Mouse (Mus musculus): Measurements from ENCODE around the gene Mst1. TPM values are rescaled to one million over a fixed set of nuclear protein-coding genes. Genes with fewer than 3 reads are reported as not detected.

The Mst1 gene
- polyA plus RNA-seq, 1 experiment from 2014 or later: 1.8 TPM

DNA sequence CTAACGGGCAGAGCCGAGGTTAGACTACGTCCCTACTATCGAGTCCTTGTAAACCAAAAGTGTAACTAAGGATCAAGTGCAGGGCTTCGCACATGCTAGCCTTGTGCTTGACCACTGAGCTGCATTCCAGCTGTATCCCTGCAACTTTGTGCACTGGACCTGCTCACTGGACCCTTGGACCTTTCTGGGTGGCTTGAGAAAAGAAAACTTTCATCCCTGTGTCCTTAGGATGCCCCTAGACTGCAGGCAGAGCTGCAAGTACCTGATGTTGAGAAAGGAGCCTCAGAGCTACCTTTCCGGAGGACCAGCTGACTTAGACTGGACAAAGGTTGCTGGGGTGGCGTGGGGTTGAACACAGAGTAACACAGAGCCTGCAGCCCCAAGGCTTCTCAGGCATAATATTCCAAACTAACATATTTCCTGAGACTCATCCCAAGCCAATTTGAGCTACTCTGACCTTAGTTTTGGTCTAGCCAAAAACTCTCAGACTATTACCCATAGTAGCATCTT lies 10.4 kb downstream of the Mst1 start:
- H3K27ac ChIP-seq (ENCODE audit: low read length): no peak overlapping the region
- no peaks in the 10 kb centered on the region for H3K9me3 ChIP-seq (ENCODE audit: control insufficient read depth, low read length)
- WGBS: 93% methylated on average over 7 of the region's 7 CpGs
- H3K9ac ChIP-seq (ENCODE audit: low read depth, low read length): no peak overlapping the region
- no peak overlapping the region for H3K4me3 ChIP-seq (ENCODE audit: low read length)
- H3K4me1 ChIP-seq (ENCODE audit: control insufficient read depth, insufficient read depth, low read length): peaks cover 16% of the 10 kb centered on the region
- peaks cover 27% of the 10 kb centered on the region for H3K36me3 ChIP-seq (ENCODE audit: control insufficient read depth, insufficient read depth, low read length)
- no peak overlapping the region for H3K4me2 ChIP-seq (ENCODE audit: low read depth, low read length)
- no peaks in the 10 kb centered on the region for H3K27me3 ChIP-seq (replicated peaks; ENCODE audit: control insufficient read depth, insufficient read depth, low read length)
- ATAC-seq: no peak

DNA sequence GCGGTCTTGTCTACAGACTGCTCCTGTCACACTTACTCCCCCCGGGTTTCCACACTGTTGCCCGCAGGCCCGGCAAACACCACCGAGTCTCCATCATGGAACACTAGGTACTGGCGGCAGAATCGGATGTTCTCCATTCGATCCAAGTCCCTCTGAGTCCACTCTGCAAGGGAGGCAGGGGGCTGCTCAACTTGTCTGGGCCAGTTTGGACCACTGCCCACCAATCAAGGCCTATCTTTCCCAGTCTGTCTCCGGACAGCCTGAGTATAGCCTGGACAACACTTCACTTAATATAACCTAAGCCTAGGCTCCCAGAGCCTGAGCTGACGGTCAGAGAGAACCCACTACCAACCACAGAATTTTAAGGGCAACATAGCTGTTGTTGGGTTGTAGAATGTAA lies 13.3 kb downstream of the Mst1 start:
- Histone ChIP-seq H3K9ac (ENCODE audit: low read depth, low read length) (peak overlapping the region; percentile 85), H3K4me1 (ENCODE audit: control insufficient read depth, insufficient read depth, low read length) (peaks cover 26% of the 10 kb centered on the region), H3K27me3 (replicated peaks; ENCODE audit: control insufficient read depth, insufficient read depth, low read length) (no peaks in the 10 kb centered on the region), H3K36me3 (ENCODE audit: control insufficient read depth, insufficient read depth, low read length) (peaks cover 15% of the 10 kb centered on the region), H3K4me3 (ENCODE audit: low read length) (peak overlapping the region; percentile 80), H3K27ac (ENCODE audit: low read length) (no peak overlapping the region), H3K9me3 (ENCODE audit: control insufficient read depth, low read length) (no peaks in the 10 kb centered on the region), H3K4me2 (ENCODE audit: low read depth, low read length) (peak overlapping the region; percentile 96)
- 65% methylated on average over 10 of the region's 10 CpGs for WGBS
- no peak for ATAC-seq

DNA sequence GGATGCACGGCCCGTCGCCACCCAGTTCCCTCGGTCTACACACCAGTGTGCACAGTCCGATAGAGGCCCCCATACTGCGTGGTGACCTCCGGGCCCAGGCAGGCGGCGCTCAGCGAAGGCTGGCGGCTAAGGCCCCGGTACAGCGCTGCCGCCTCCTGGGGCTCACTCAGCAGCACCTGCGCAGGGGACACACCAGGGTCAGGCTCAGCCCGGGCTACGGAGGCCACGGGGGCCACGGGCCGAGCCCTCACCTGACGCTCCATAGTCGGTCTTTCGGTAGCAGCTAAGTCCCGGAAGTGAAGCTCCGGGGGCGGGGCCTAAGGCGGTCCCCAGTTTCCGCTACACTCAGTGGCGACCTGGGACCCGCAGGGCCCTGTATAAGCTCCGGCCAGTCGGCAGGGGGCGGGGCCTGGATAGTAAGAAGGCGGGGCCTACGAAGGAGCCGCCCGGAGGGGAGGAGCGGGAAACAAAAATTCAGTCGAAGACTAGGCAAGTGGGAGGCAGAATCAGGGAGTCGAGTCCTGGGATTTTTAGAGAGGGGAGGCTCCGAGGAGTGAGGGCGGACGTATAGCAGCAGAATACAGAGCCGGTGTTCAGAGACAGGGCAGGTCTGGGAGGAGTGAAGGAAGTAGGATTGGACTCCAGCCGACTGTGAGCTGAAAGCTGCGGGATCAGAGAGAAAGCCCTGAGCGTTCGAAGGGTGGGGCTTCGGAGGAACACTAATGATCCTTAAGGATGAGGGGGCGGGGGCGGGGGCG lies 14.1 kb downstream of the Mst1 start, which contains the start of gene Apeh:
Gene Apeh (minus strand): TSS at position 423 of the 758 bp plus-strand sequence.
- Histone ChIP-seq H3K4me1 (ENCODE audit: control insufficient read depth, insufficient read depth, low read length) (peaks cover 28% of the 10 kb centered on the region), H3K4me2 (ENCODE audit: low read depth, low read length) (peak within 1 kb of the TSS; percentile 96), H3K9ac (ENCODE audit: low read depth, low read length) (peak within 1 kb of the TSS; percentile 85), H3K36me3 (ENCODE audit: control insufficient read depth, insufficient read depth, low read length) (peaks cover 11% of the 10 kb centered on the region), H3K27me3 (replicated peaks; ENCODE audit: control insufficient read depth, insufficient read depth, low read length) (no peaks in the 10 kb centered on the region), H3K27ac (ENCODE audit: low read length) (peak within 1 kb of the TSS; percentile 87), H3K4me3 (ENCODE audit: low read length) (peak within 1 kb of the TSS; percentile 80), H3K9me3 (ENCODE audit: control insufficient read depth, low read length) (no peaks in the 10 kb centered on the region)
- under 1% methylated on average over 52 of the region's 52 CpGs for WGBS
- peak; percentile 94 for ATAC-seq

DNA sequence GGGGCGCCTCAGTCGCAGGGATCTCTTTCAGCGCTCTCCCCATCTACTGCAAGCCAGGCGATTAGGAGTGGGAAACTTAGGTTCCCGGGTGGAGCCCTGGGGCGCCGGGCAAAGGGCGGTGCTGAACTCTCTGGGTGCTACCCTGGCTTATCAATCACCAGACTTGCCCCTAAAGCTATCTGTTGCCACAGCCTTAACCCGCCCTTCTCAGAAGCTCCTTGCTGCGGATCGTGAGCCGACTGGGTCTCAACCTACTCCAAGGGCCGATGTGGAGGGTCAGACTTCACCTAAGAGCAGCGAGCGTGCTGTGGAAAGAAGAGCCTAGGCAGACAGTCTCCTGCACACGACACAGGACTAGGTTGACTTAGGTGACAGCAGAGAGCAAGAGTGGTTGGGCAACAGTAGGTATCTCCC lies 14.8 kb downstream of the Mst1 start:
- under 1% methylated on average over 16 of the region's 16 CpGs for WGBS
- ATAC-seq: peak; percentile 73
- Histone ChIP-seq H3K27ac (ENCODE audit: low read length) (peak overlapping the region; percentile 87), H3K4me3 (ENCODE audit: low read length) (peak overlapping the region; percentile 80), H3K27me3 (replicated peaks; ENCODE audit: control insufficient read depth, insufficient read depth, low read length) (no peaks in the 10 kb centered on the region), H3K4me1 (ENCODE audit: control insufficient read depth, insufficient read depth, low read length) (peaks cover 28% of the 10 kb centered on the region), H3K9ac (ENCODE audit: low read depth, low read length) (peak overlapping the region; percentile 85), H3K4me2 (ENCODE audit: low read depth, low read length) (peak overlapping the region; percentile 96), H3K36me3 (ENCODE audit: control insufficient read depth, insufficient read depth, low read length) (peaks cover 8% of the 10 kb centered on the region; the same call in 1 of the 2 replicates), H3K9me3 (ENCODE audit: control insufficient read depth, low read length) (no peaks in the 10 kb centered on the region)

DNA sequence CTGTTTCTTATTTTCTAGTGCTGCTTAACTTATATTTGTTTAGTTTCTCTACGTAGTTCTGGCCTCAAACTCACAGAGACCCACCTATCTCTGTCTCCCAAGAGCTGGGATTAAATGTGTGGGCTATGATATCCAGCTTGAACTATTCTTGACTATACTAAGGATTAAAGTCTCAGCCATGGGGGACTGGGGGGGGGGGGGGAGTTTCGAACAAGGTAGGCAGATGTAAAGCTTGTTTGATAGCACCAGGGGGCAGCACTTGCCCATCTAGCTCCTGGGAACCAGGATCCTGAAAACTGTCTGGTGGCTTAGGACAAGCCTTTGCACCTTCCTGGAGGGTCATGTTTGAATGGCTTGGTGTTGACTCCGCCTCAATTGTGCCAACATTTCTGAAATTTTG lies 15.3 kb downstream of the Mst1 start:
- Histone ChIP-seq H3K27ac (ENCODE audit: low read length) (peak overlapping the region; percentile 87), H3K36me3 (ENCODE audit: control insufficient read depth, insufficient read depth, low read length) (peaks cover 5% of the 10 kb centered on the region; the same call in 1 of the 2 replicates), H3K9ac (ENCODE audit: low read depth, low read length) (peak overlapping the region; percentile 85; the same call in 1 of the 2 replicates)

DNA sequence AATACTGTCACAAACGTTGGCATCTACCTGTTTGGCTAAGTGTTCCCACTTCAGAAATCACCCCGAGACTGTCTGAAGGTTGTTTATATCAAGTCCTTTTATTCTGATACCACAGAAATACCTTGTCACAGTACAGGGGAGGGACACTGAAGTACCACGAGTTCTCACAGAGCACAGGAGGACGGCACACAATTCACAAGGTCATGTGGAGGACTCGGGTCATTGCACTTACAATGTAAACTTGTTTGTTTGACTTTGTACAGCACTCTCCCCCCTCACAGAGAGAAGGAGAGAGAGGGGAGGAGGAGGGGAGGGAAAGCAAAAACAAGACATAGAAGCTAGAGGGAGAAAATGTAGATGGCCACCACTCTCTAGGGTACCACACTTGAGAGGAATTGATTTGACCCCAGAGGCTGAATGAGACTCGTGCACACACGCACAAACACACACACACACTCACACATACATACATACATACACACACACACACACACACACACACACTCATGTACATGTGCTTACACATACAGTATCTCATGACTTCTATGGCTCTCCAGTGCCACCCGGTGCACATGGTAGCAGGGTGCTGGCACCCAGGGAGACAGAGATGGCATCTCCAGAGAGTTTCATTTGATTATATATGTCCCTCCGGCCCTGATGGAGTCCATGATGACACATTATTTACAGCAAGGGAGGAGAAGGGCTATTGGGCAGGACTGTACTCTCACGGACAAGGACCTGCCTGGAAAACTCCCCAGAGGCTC lies 15.9 kb downstream of the Mst1 start:
- Histone ChIP-seq H3K9ac (ENCODE audit: low read depth, low read length) (no peak overlapping the region), H3K27me3 (replicated peaks; ENCODE audit: control insufficient read depth, insufficient read depth, low read length) (no peaks in the 10 kb centered on the region), H3K27ac (ENCODE audit: low read length) (peak overlapping the region; percentile 28; the same call in 1 of the 2 replicates), H3K9me3 (ENCODE audit: control insufficient read depth, low read length) (no peaks in the 10 kb centered on the region), H3K4me3 (ENCODE audit: low read length) (no peak overlapping the region), H3K4me2 (ENCODE audit: low read depth, low read length) (0 out of 2 replicates have a peak overlapping the region, but pooled peaks have one; percentile 96), H3K36me3 (ENCODE audit: control insufficient read depth, insufficient read depth, low read length) (0 out of 2 replicates have a peak, but pooled peaks cover 2% of the 10 kb centered on the region), H3K4me1 (ENCODE audit: control insufficient read depth, insufficient read depth, low read length) (peaks cover 28% of the 10 kb centered on the region)
- 53% methylated on average over 10 of the region's 10 CpGs for WGBS
- ATAC-seq: no peak

More for the DNA sequence above, 15.3 kb downstream of the Mst1 start:
- no peaks in the 10 kb centered on the region for H3K27me3 ChIP-seq (replicated peaks; ENCODE audit: control insufficient read depth, insufficient read depth, low read length)
- ATAC-seq: 0 out of 2 replicates have a peak, but pooled peaks have one; percentile 14
- WGBS: 6% methylated on average over 3 of the region's 3 CpGs
- H3K4me2 ChIP-seq (ENCODE audit: low read depth, low read length): peak overlapping the region; percentile 96
- peak overlapping the region; percentile 80 for H3K4me3 ChIP-seq (ENCODE audit: low read length)
- peaks cover 28% of the 10 kb centered on the region for H3K4me1 ChIP-seq (ENCODE audit: control insufficient read depth, insufficient read depth, low read length)
- H3K9me3 ChIP-seq (ENCODE audit: control insufficient read depth, low read length): no peaks in the 10 kb centered on the region

DNA sequence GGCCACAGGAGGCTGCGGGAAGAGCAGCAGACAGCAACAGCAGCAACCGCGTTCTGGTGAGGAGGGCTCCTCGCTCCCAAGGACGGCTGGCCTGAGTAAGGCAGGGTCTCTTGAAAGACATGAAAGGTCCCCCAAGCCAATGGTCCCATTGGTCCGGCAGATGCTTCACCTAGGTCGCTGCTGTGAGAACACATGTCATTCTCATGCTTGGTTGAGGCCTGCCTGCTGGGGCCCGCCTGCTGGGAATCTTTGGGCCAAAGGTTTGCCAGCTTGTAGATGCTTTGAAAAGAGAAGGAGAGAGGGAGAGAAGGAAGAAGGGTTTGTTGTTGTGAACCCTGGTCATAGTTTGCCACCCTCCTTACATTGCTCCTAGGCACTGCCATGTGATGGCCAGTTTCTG lies 19.4 kb downstream of the Mst1 start:
- H3K4me1 ChIP-seq (ENCODE audit: control insufficient read depth, insufficient read depth, low read length): peaks cover 22% of the 10 kb centered on the region
- WGBS: 88% methylated on average over 8 of the region's 8 CpGs
- no peaks in the 10 kb centered on the region for H3K27me3 ChIP-seq (replicated peaks; ENCODE audit: control insufficient read depth, insufficient read depth, low read length)
- ATAC-seq: no peak
- H3K27ac ChIP-seq (ENCODE audit: low read length): no peak overlapping the region
- H3K36me3 ChIP-seq (ENCODE audit: control insufficient read depth, insufficient read depth, low read length): no peaks in the 10 kb centered on the region
- no peak overlapping the region for H3K4me2 ChIP-seq (ENCODE audit: low read depth, low read length)
- H3K9ac ChIP-seq (ENCODE audit: low read depth, low read length): no peak overlapping the region
- H3K4me3 ChIP-seq (ENCODE audit: low read length): no peak overlapping the region
- no peaks in the 10 kb centered on the region for H3K9me3 ChIP-seq (ENCODE audit: control insufficient read depth, low read length)

DNA sequence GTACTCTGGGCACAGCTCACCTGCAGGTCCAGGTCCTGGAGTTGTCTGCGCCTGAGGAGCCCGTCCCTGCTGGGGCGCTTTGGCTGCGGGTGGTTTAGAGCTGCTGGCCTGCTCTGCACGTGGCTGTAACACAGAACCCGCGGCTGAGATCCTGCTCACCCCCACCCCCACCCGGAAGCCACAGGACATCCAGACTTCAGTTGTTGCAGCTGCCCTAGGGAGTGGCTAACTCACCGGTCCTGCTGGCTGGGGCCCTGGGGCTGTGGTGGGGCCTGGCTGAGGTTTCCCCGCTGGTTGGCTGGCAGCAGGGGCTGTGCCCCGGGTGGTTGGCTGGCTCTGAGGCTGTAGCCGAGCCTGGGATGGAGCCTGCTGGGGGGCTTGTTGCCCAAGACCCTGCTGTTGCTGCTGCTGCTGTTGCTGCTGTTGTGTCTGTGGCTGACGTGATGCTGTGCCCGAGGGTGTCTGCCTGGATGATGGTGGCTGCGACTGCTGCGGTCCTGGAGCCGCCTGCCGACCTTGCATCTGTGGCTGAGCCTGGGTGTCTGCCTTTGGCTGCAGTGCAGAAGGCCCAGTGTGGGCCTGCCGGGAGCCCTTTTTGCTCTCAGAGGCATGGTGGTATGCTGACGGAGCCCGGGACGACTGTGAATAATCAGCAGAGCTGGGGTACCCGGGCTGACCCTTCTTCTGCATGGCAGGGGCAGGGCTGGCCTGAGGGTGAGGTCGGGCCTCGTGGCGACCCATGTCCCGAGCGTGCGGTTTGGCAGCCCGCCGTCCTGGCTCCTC lies 24.7 kb downstream of the Mst1 start:
- no peaks in the 10 kb centered on the region for H3K36me3 ChIP-seq (ENCODE audit: control insufficient read depth, insufficient read depth, low read length)
- peak; percentile 91 for ATAC-seq
- H3K27ac ChIP-seq (ENCODE audit: low read length): peak overlapping the region; percentile 77
- peak overlapping the region; percentile 48 for H3K4me3 ChIP-seq (ENCODE audit: low read length)
- H3K4me2 ChIP-seq (ENCODE audit: low read depth, low read length): peak overlapping the region; percentile 54
- peak overlapping the region; percentile 71 for H3K9ac ChIP-seq (ENCODE audit: low read depth, low read length)
- no peaks in the 10 kb centered on the region for H3K27me3 ChIP-seq (replicated peaks; ENCODE audit: control insufficient read depth, insufficient read depth, low read length)
- peaks cover 21% of the 10 kb centered on the region for H3K4me1 ChIP-seq (ENCODE audit: control insufficient read depth, insufficient read depth, low read length)
- no peaks in the 10 kb centered on the region for H3K9me3 ChIP-seq (ENCODE audit: control insufficient read depth, low read length)
- WGBS: 39% methylated on average over 31 of the region's 31 CpGs
